Mouse (Mus musculus): ENCODE data around the gene Hist1h3i.

DNA sequence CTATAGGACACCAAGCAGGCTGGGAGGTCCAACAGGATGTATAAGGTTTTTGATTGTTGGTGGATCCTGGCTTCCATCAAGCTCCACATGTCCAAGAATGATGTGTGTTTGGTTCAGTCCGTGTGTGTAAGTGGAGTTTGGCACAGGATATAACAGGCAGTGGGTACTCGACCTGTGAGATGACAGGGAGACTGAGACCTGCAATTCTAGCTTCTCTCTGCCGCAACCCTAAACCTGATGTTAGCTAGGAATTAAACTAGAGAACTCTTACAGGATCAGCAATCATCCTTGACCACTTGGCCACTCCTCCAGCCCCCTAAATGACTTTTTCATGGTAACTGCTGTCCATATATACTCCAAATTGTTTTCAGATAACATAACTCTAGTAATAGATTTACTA lies 30.8 kb downstream of the Hist1h3i start:
- TF ChIP-seq POLR2A (IDR thresholded peaks at IDR 0.05; ENCODE audit: low read depth, low read length) (no peak), CTCF (IDR thresholded peaks at IDR 0.05; ENCODE audit: borderline replicate concordance, insufficient read depth, low read length) (no peak)
